Mouse (Mus musculus) embryonic fibroblast, embryonic 13.5 days (primary cell): ENCODE data around the gene Thoc3.

ENCODE experiments used
- CTCF ChIP-seq: IDR thresholded peaks from 2 replicates; pipeline ENCODE4 v1.5.1; 2011; ENCODE audit warnings: mild to moderate bottlenecking, control low read depth, low read length, moderate library complexity, borderline replicate concordance; ENCODE audit not compliant: insufficient read depth
- POLR2A ChIP-seq: IDR thresholded peaks from 2 replicates; pipeline ENCODE4 v1.6.1; 2011; ENCODE audit warnings: low read depth, mild to moderate bottlenecking, control low read depth, low read length, moderate library complexity

DNA sequence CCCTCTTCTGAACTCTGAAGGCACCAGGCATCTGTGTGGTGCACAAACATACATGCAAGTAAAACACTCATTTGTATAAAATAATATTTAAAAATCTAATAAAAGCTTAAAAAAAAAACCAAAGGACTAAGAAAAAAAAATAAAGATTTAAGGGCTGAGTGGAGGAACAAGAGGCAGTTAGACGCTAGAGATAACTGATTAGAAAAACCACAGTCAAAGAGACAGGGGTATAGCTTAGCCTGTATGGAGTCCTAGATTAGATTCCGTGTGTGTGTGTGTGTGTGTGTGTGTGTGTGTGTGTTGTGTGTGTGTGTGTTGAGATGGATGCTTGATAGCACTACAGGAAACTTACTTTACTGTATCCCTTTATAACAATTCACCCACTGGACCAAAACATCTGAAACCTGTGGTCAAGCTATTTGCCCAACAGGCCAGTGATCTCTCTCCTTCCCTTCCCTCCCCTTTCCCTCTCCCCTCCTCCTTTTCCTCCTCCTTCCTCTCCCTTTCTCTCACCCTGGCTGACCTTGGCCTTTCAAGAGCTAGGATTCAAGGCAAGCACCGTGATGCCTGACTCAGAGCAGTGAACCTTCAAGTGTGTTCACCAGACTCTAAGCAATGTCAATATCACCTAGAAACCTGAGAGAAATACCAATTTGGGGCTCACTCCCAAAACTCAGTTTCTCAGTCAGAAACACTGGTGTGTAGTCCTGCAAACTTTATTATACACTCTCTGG, 33.5 kb upstream of the Thoc3 start:
- no peak for TF ChIP-seq CTCF
- no peak for TF ChIP-seq POLR2A
